ENCODE assay signal across 30 mouse cellular contexts in the genomic region with DNA sequence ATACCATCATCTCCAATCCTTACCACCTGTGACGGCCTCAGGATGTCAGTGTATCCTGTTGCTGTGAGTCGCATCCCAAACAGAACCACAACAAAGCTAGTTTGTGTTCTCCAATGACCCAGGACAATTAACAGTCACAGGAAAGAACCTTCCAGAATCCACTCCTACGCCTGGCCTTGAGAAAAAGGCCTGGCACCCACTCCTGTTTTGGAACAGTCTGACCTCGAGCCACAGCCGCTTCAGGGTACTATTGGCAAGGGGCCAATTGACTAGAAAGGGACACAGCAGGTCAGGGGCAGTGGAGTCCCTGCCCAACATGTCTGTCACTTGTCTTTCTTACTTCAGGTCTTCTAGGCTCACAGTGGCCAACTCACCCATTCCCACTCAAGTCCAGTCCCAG. TPM values are rescaled to one million over a fixed set of nuclear protein-coding genes. Genes with fewer than 3 reads are reported as not detected.
DNase-seq lines count a peak whose midpoint lies in the region; ATAC-seq and TF ChIP-seq lines count a peak whose summit lies in the region.
"Had no signal": no experiment of that assay in that cellular context is flagged by ENCODE, and none has a peak within 500 bp of the region (broad histone marks: within the 10 kb centered on the region; RNA-seq: fewer than 3 reads in every experiment).

No protein-coding gene starts in this region.

- peaks cover 15% of the 10 kb centered on the region; the same call in 1 of the 2 replicates for H3K4me1 ChIP-seq in hindbrain, postnatal 0 days (ENCODE audit: insufficient read depth, low read length)
- H3K4me1 ChIP-seq in hindbrain, embryonic 12.5 days = peaks cover 20% of the 10 kb centered on the region
- peaks cover 6% of the 10 kb centered on the region; the same call in 1 of the 2 replicates for H3K4me1 ChIP-seq in testis, adult 2 months (ENCODE audit: control insufficient read depth, insufficient read depth, low read length)

- H3K27me3 ChIP-seq in hindbrain, postnatal 0 days (ENCODE audit: insufficient read depth, low read length) = no peaks in the 10 kb centered on the region
- no peaks in the 10 kb centered on the region for H3K27me3 ChIP-seq in hindbrain, embryonic 12.5 days
- H3K27me3 ChIP-seq in testis, adult 2 months (ENCODE audit: control insufficient read depth, insufficient read depth, low read length) = no peaks in the 10 kb centered on the region
- H3K27me3 ChIP-seq: heart, embryonic 12.5 days; hindbrain, embryonic 13.5 days; limb, embryonic 15.5 days had no signal

- H3K4me3 ChIP-seq in hindbrain, postnatal 0 days (ENCODE audit: low read length) = no peak overlapping the region
- H3K4me3 ChIP-seq in hindbrain, embryonic 12.5 days = no peak overlapping the region
- H3K4me3 ChIP-seq in testis, adult 2 months (ENCODE audit: control insufficient read depth, low read depth, low read length) = no peak overlapping the region
- H3K4me3 ChIP-seq: forebrain, embryonic 10.5 days; heart, embryonic 12.5 days; hindbrain, embryonic 13.5 days; limb, embryonic 15.5 days; midbrain, embryonic 10.5 days had no signal

- DNase-seq in adrenal gland, postnatal 10 days = peak; percentile 49
- no peak for DNase-seq in adrenal gland, adult 8-10 months
- peak; percentile 53 for DNase-seq in hindbrain, postnatal 0 days (ENCODE audit: low spot score)
- DNase-seq in 416B (ENCODE audit: low read depth) = peak; percentile 46
- no peak for DNase-seq in urinary bladder, adult 2 months (ENCODE audit: low spot score)
- DNase-seq: cerebellum, adult 2 months; gastrocnemius, postnatal 10 days; kidney, adult 18-20 months; left cerebral cortex, postnatal 4 days; retina, postnatal 1 day; right cerebral cortex, postnatal 4 days; thymus, adult 2 months; thymus, postnatal 4 days had no signal

- H3K36me3 ChIP-seq in hindbrain, postnatal 0 days (ENCODE audit: insufficient read depth, low read length) = peaks cover 21% of the 10 kb centered on the region; the same call in 1 of the 2 replicates
- H3K36me3 ChIP-seq in hindbrain, embryonic 12.5 days = peaks cover 3% of the 10 kb centered on the region
- H3K36me3 ChIP-seq in testis, adult 2 months (ENCODE audit: control insufficient read depth, insufficient read depth, low read length) = peaks cover 9% of the 10 kb centered on the region

- ATAC-seq in hindbrain, postnatal 0 days = peak; percentile 30; the same call in 1 of the 2 replicates
- ATAC-seq in hindbrain, embryonic 12.5 days (ENCODE audit: low FRiP score) = no peak
- ATAC-seq: forebrain, embryonic 16.5 days; inflammation-experienced regulatory T-cells, adult 6 months had no signal

- H3K27ac ChIP-seq in hindbrain, postnatal 0 days = no peak overlapping the region
- no peak overlapping the region for H3K27ac ChIP-seq in hindbrain, embryonic 12.5 days
- peak overlapping the region; percentile 39; the same call in 1 of the 2 replicates for H3K27ac ChIP-seq in testis, adult 2 months (ENCODE audit: control insufficient read depth, insufficient read depth, low read depth, low read length)
- H3K27ac ChIP-seq: forebrain, embryonic 10.5 days; hindbrain, embryonic 13.5 days; kidney, postnatal 0 days; limb, embryonic 15.5 days had no signal

- TF ChIP-seq POLR2A in testis, adult 2 months (IDR thresholded peaks at IDR 0.05; ENCODE audit: control insufficient read depth, low read depth, low read length) = no peak

- no peak overlapping the region for H3K4me2 ChIP-seq in hindbrain, postnatal 0 days (ENCODE audit: low read depth, low read length)
- no peak overlapping the region for H3K4me2 ChIP-seq in hindbrain, embryonic 12.5 days (replicated peaks)
- H3K4me2 ChIP-seq: heart, embryonic 12.5 days; hindbrain, embryonic 13.5 days; limb, embryonic 15.5 days had no signal

- H3K9ac ChIP-seq in hindbrain, postnatal 0 days (replicated peaks; ENCODE audit: low read length) = no peak overlapping the region
- H3K9ac ChIP-seq in hindbrain, embryonic 12.5 days = no peak overlapping the region
- H3K9ac ChIP-seq: heart, embryonic 12.5 days; hindbrain, embryonic 13.5 days; limb, embryonic 15.5 days had no signal

- no peak for TF ChIP-seq CTCF in hindbrain, postnatal 0 days (IDR thresholded peaks at IDR 0.05; ENCODE audit: low read depth)
- no peak for TF ChIP-seq CTCF in testis, adult 2 months (IDR thresholded peaks at IDR 0.05; ENCODE audit: control insufficient read depth, insufficient read depth, insufficient replicate concordance, low read depth, low read length)

- 51% methylated on average over 5 of the region's 5 CpGs for WGBS in hindbrain, postnatal 0 days
- WGBS in hindbrain, embryonic 12.5 days = 86% methylated on average over 5 of the region's 5 CpGs

- H3K9me3 ChIP-seq in hindbrain, postnatal 0 days (ENCODE audit: low read length) = no peaks in the 10 kb centered on the region
- H3K9me3 ChIP-seq in hindbrain, embryonic 12.5 days (replicated peaks) = no peaks in the 10 kb centered on the region
- H3K9me3 ChIP-seq: forebrain, embryonic 10.5 days; heart, embryonic 12.5 days; hindbrain, embryonic 13.5 days; limb, embryonic 15.5 days; midbrain, embryonic 10.5 days had no signal

RNA-seq across cellular contexts. Expression of a gene that starts 14.6 kb away (rescaled TPM):
- total RNA-seq in adrenal gland, postnatal 10 days (2021) = 10 to 100 TPM; 32.0 to 47.2 TPM
- total RNA-seq in adrenal gland, adult 8-10 months (2022) = 10 to 100 TPM; 51.8 to 96.5 (median 70.3) TPM
- 148 and 163 TPM in 2 replicates for total RNA-seq in hindbrain, postnatal 0 days (2014; rRNA removed)
- 60.1 and 72.1 TPM in 2 replicates for polyA plus RNA-seq in hindbrain, postnatal 0 days (2015; fragmentation: Nextera tagmentation; extraction: Ambion mirVana)
- polyA plus RNA-seq in hindbrain, embryonic 12.5 days (2016; fragmentation: Nextera tagmentation; extraction: Ambion mirVana) = 29.4 and 33.2 TPM in 2 replicates
- 84.9 and 104 TPM in 2 replicates for polyA plus RNA-seq in testis, adult 2 months (2012; rRNA removed)
- 11.0 and 14.1 TPM in 2 replicates for polyA plus RNA-seq in urinary bladder, adult 2 months (2012; rRNA removed)

RNA-seq across cellular contexts. Expression of a gene that starts 51.8 kb away (rescaled TPM):
- 1 to 10 TPM; 2.3 to 4.6 TPM for total RNA-seq in adrenal gland, postnatal 10 days (2021)
- not detected for total RNA-seq in adrenal gland, adult 8-10 months (2022)
- 0.42 TPM in 1 of 2 replicates, not detected in the other for total RNA-seq in hindbrain, postnatal 0 days (2014; rRNA removed)
- 0.23 and 0.50 TPM in 2 replicates for polyA plus RNA-seq in hindbrain, postnatal 0 days (2015; fragmentation: Nextera tagmentation; extraction: Ambion mirVana)
- 0.18 TPM in 1 of 2 replicates, not detected in the other for polyA plus RNA-seq in hindbrain, embryonic 12.5 days (2016; fragmentation: Nextera tagmentation; extraction: Ambion mirVana)
- polyA plus RNA-seq in testis, adult 2 months (2012; rRNA removed) = not detected in 2 replicates
- 0.07 TPM in 1 of 2 replicates, not detected in the other for polyA plus RNA-seq in urinary bladder, adult 2 months (2012; rRNA removed)
- total RNA-seq: gastrocnemius, postnatal 10 days; granulocyte monocyte progenitor cell, adult 5-6 weeks; heart, postnatal 25 days; layer of hippocampus, postnatal 10 days; midbrain, postnatal 0 days had no signal
- polyA plus RNA-seq: embryonic facial prominence, embryonic 11.5 days; forebrain, embryonic 10.5 days; heart, embryonic 12.5 days; inflammation-experienced regulatory T-cells, adult 6 months; limb, embryonic 15.5 days; lung, embryonic 16.5 days; stomach, embryonic 14.5 days; thymus, adult 2 months had no signal

RNA-seq across cellular contexts. Expression of a gene that starts 56.7 kb away (rescaled TPM):
- 10 to 100 TPM; 14.0 to 21.3 TPM for total RNA-seq in adrenal gland, postnatal 10 days (2021)
- total RNA-seq in adrenal gland, adult 8-10 months (2022) = 10 to 100 TPM; 16.5 to 40.8 (median 27.9) TPM
- total RNA-seq in hindbrain, postnatal 0 days (2014; rRNA removed) = 59.7 and 62.5 TPM in 2 replicates
- 22.5 and 22.8 TPM in 2 replicates for polyA plus RNA-seq in hindbrain, postnatal 0 days (2015; fragmentation: Nextera tagmentation; extraction: Ambion mirVana)
- polyA plus RNA-seq in hindbrain, embryonic 12.5 days (2016; fragmentation: Nextera tagmentation; extraction: Ambion mirVana) = 48.3 and 57.3 TPM in 2 replicates
- polyA plus RNA-seq in testis, adult 2 months (2012; rRNA removed) = 15.6 and 18.6 TPM in 2 replicates
- 32.7 and 45.7 TPM in 2 replicates for polyA plus RNA-seq in urinary bladder, adult 2 months (2012; rRNA removed)

Comparison
In these comparisons a context has a peak if more than half of its experiments do, and no peak if none do; other contexts are left out.
1. DNase-seq: peak in adrenal gland, postnatal 10 days (single experiment), hindbrain, postnatal 0 days (single experiment) and 416B (single experiment); none in adrenal gland, adult 8-10 months (single experiment) and urinary bladder, adult 2 months (single experiment).